Mouse (Mus musculus) kidney, postnatal 0 days (tissue): ENCODE data around the gene Gm49486. TPM values are rescaled to one million over a fixed set of nuclear protein-coding genes. Genes with fewer than 3 reads are reported as not detected.

Experiments used
- ATAC-seq: fragments of 200-750 bp; cut with Nextera tagmentation; replicated peaks from 2 replicates; pipeline ENCODE4 v1.8.0; 2017; ENCODE audit warnings: low read depth, moderate number of reproducible peaks, moderate TSS enrichment, moderate library complexity; ENCODE audit not compliant: low FRiP score
- DNase-seq: peaks from one replicate; pipeline ENCODE4 v3.0.0-alpha.2; 2016; ENCODE audit warnings: low spot score
- H3K27ac ChIP-seq: fragments of 300-500 bp; sonication (generic); 2 replicates; pipeline ENCODE4 v1.5.1; 2014; ENCODE audit warnings: mild to moderate bottlenecking
- H3K27me3 ChIP-seq: fragments of 300-500 bp; sonication (generic); 2 replicates; pipeline ENCODE4 v1.6.1; 2014; ENCODE audit warnings: low read length, mixed read lengths; ENCODE audit not compliant: insufficient read depth
- H3K36me3 ChIP-seq: fragments of 300-500 bp; sonication (generic); 2 replicates; pipeline ENCODE4 v1.6.1; 2014; ENCODE audit warnings: low read length, mixed read lengths; ENCODE audit not compliant: insufficient read depth
- H3K4me1 ChIP-seq: fragments of 300-500 bp; sonication (generic); replicated peaks from 2 replicates; pipeline ENCODE4 v1.6.1; 2014; ENCODE audit warnings: antibody characterized with exemption, low read length, mixed read lengths; ENCODE audit not compliant: insufficient read depth
- H3K4me2 ChIP-seq: fragments of 300-500 bp; sonication (generic); 2 replicates; pipeline ENCODE4 v1.6.1; 2014; ENCODE audit warnings: mild to moderate bottlenecking, low read length, moderate library complexity, mixed read lengths
- H3K4me3 ChIP-seq: fragments of 300-500 bp; sonication (generic); replicated peaks from 2 replicates; pipeline ENCODE4 v1.5.1; 2014; ENCODE audit warnings: low read depth, low read length
- H3K9ac ChIP-seq: fragments of 300-500 bp; sonication (generic); 2 replicates; pipeline ENCODE4 v1.6.1; 2014; ENCODE audit warnings: low read depth, low read length
- H3K9me3 ChIP-seq: fragments of 300-500 bp; sonication (generic); replicated peaks from 2 replicates; pipeline ENCODE4 v1.6.1; 2016; ENCODE audit warnings: low read length, inconsistent platforms, mixed read lengths
- CTCF ChIP-seq: IDR thresholded peaks from 2 replicates; pipeline ENCODE4 v1.5.1; 2016; ENCODE audit warnings: antibody characterized with exemption, low read depth, mild to moderate bottlenecking, moderate library complexity
- WGBS: fragments of 180-500 bp; shearing (Covaris S2); extraction: QIAGEN DNeasy Blood & Tissue Kit; methylation state at CpG from one replicate; pipeline ENCODE4 v1.1.7; 2014; 5-methylcytosine and 5-hydroxymethylcytosine counted together
- polyA plus RNA-seq: library from polyadenylated mRNA; unstranded; fragments of >200 nt; fragmentation: Nextera tagmentation; extraction: Ambion mirVana; gene quantifications from 2 replicates; pipeline ENCODE4 v1.2.1, GENCODE M21; 2015

Gene Gm49486
- polyA plus RNA-seq, 1 experiment from 2014 or later, result 0.42 TPM

- WGBS, result 17% methylated on average over 17 of the region's 17 CpGs
- H3K4me2 ChIP-seq, result peak overlapping the region; percentile 53
- H3K9ac ChIP-seq, result no peak overlapping the region
- 0 out of 2 replicates have a peak, but pooled peaks have one; percentile 43 for ATAC-seq
- no peak overlapping the region for H3K27ac ChIP-seq
- H3K4me3 ChIP-seq, result 0 out of 2 replicates have a peak overlapping the region, but pooled peaks have one; percentile 4
- peak; percentile 77 for TF ChIP-seq CTCF
- H3K27me3 ChIP-seq, result no peaks in the 10 kb centered on the region
- peak; percentile 69 for DNase-seq
- no peaks in the 10 kb centered on the region for H3K9me3 ChIP-seq
- no peaks in the 10 kb centered on the region for H3K36me3 ChIP-seq
- no peaks in the 10 kb centered on the region; the same call in 1 of the 2 replicates for H3K4me1 ChIP-seq
These were observed 42.0 kb downstream of the Gm49486 start for GRCm38 (mm10) chr15:79271124-79271746.

- H3K4me3 ChIP-seq, result no peak overlapping the region
- peak; percentile 45; the same call in 1 of the 2 replicates for ATAC-seq
- DNase-seq, result no peak
- no peaks in the 10 kb centered on the region for H3K27me3 ChIP-seq
- H3K9ac ChIP-seq, result no peak overlapping the region
- H3K27ac ChIP-seq, result no peak overlapping the region
- H3K4me2 ChIP-seq, result no peak overlapping the region
- TF ChIP-seq CTCF, result no peak
- no peaks in the 10 kb centered on the region for H3K36me3 ChIP-seq
- no peaks in the 10 kb centered on the region; the same call in 1 of the 2 replicates for H3K4me1 ChIP-seq
- H3K9me3 ChIP-seq, result no peaks in the 10 kb centered on the region
- 38% methylated on average over 10 of the region's 10 CpGs for WGBS
These were observed 43.8 kb downstream of the Gm49486 start for GRCm38 (mm10) chr15:79273020-79273419.

- DNase-seq (no peak), ATAC-seq (no peak)
- H3K9ac ChIP-seq, result no peak overlapping the region
These were observed 48.5 kb downstream of the Gm49486 start for GRCm38 (mm10) chr15:79277728-79278127.

GRCm38 (mm10) chr15:79280209-79280608 is 51.0 kb downstream of the Gm49486 start:
- Histone ChIP-seq H3K4me3 (no peak overlapping the region), H3K27me3 (no peaks in the 10 kb centered on the region), H3K9me3 (no peaks in the 10 kb centered on the region), H3K36me3 (no peaks in the 10 kb centered on the region), H3K4me1 (no peaks in the 10 kb centered on the region), H3K27ac (no peak overlapping the region), H3K4me2 (no peak overlapping the region), H3K9ac (no peak overlapping the region)
- DNase-seq (no peak), ATAC-seq (no peak)
- WGBS, result 28% methylated on average over 6 of the region's 6 CpGs
- TF ChIP-seq CTCF, result peak; percentile 62; the same call in 1 of the 2 replicates

More at GRCm38 (mm10) chr15:79277728-79278127, 48.5 kb downstream of the Gm49486 start:
- H3K9me3 ChIP-seq, result no peaks in the 10 kb centered on the region
- H3K4me1 ChIP-seq, result no peaks in the 10 kb centered on the region
- no peaks in the 10 kb centered on the region for H3K36me3 ChIP-seq
- WGBS, result 52% methylated on average over 10 of the region's 10 CpGs
- no peaks in the 10 kb centered on the region for H3K27me3 ChIP-seq
- H3K4me3 ChIP-seq, result no peak overlapping the region
- no peak overlapping the region for H3K27ac ChIP-seq
- no peak overlapping the region for H3K4me2 ChIP-seq
- TF ChIP-seq CTCF, result no peak

- no peak for ATAC-seq
- peak; percentile 51; the same call in 1 of the 2 replicates for TF ChIP-seq CTCF
- no peak for DNase-seq
- no peak overlapping the region for H3K27ac ChIP-seq
- no peak overlapping the region for H3K9ac ChIP-seq
- H3K27me3 ChIP-seq, result no peaks in the 10 kb centered on the region
- H3K4me3 ChIP-seq, result no peak overlapping the region
- H3K4me1 ChIP-seq, result no peaks in the 10 kb centered on the region
- no peaks in the 10 kb centered on the region for H3K36me3 ChIP-seq
- WGBS, result 59% methylated on average over 5 of the region's 5 CpGs
- H3K4me2 ChIP-seq, result no peak overlapping the region
- H3K9me3 ChIP-seq, result no peaks in the 10 kb centered on the region
These were observed 51.7 kb downstream of the Gm49486 start for GRCm38 (mm10) chr15:79280850-79281249.

GRCm38 (mm10) chr15:79281389-79281788 is 52.2 kb downstream of the Gm49486 start:
- H3K9me3 ChIP-seq, result no peaks in the 10 kb centered on the region
- H3K27ac ChIP-seq, result no peak overlapping the region
- DNase-seq (no peak), ATAC-seq (no peak)
- no peaks in the 10 kb centered on the region for H3K36me3 ChIP-seq
- H3K27me3 ChIP-seq, result no peaks in the 10 kb centered on the region
- H3K9ac ChIP-seq, result no peak overlapping the region
- H3K4me2 ChIP-seq, result no peak overlapping the region
- WGBS, result 71% methylated on average over 1 of the region's 1 CpGs
- no peaks in the 10 kb centered on the region for H3K4me1 ChIP-seq
- TF ChIP-seq CTCF, result no peak
- H3K4me3 ChIP-seq, result no peak overlapping the region
